ENCODE assay signal across 8 mouse cellular contexts in the genomic region with DNA sequence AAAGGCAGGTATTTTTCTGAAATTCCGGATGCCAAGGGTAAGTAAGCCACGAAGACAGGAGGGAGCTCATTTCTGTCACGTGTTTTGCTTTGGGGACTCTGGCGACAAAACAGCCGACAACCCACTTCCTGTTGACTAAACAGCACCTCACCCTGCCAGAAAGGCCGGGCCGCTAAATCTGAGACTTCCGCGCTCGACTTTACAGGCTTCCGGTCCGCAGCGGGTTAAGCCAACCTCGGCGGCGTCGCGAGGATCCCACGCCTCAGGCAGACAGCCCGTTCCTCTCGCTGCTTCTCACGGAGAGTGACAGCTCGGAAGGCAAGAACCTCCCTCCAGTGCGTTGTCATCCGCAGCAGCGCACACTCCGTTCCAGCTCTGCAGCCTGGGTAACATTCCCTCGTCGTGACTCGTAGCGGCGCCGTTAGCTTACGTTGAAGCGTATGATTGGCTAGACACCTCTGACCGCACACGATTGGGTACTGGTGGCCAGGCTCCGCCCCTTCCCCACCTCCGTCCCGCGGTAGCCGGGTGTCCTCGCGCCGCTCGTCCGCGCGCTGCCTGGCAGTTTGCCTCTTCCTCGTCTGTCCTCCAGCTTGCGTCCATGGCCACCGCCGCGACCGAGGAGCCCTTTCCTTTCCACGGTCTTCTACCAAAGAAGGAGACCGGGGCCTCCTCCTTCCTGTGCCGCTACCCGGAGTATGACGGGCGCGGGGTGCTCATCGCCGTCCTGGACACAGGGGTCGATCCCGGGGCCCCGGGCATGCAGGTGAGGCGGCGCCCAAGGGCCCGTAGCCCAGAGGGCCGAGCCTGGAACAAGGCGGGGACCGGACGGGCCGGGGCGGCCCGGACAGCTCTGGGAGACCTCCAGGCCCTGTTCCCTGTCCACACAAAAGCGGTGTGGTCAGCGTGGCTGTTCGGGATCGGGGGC. TPM values are rescaled to one million over a fixed set of nuclear protein-coding genes. Genes with fewer than 3 reads are reported as not detected.
DNase-seq lines count a peak whose midpoint lies in the region; ATAC-seq lines count a peak whose summit lies in the region.

A gene (plus strand): TSS at position 160 of the 928 bp plus-strand sequence.

- under 1% methylated on average over 80 of the region's 81 CpGs for WGBS in hindbrain, embryonic 15.5 days

- no peaks in the 10 kb centered on the region for H3K36me3 ChIP-seq in hindbrain, embryonic 15.5 days

- peak; percentile 95 for DNase-seq in T-cell, adult 2 months (ENCODE audit: low spot score)
- DNase-seq in cerebellum, postnatal 36 days, result peak; percentile 97
- DNase-seq in frontal cortex, postnatal 36 days (ENCODE audit: low spot score in 2 of 2), result peak; percentile 98 to 99
- DNase-seq in left cerebral cortex, adult 11 months (ENCODE audit: low spot score), result peak; percentile 97
- peak; percentile 96 to 98 for DNase-seq in lung, postnatal 4 days
- DNase-seq in retina, postnatal 7 days (ENCODE audit: low read depth, low spot score), result peak; percentile 95
- DNase-seq in urinary bladder, adult 2 months (ENCODE audit: low spot score), result peak; percentile 89

- H3K4me3 ChIP-seq in hindbrain, embryonic 15.5 days, result peak within 1 kb of the TSS; percentile 92

- H3K9ac ChIP-seq in hindbrain, embryonic 15.5 days, result peak within 1 kb of the TSS; percentile 96

- peak within 1 kb of the TSS; percentile 92 for H3K27ac ChIP-seq in hindbrain, embryonic 15.5 days (replicated peaks)

- no peaks in the 10 kb centered on the region for H3K9me3 ChIP-seq in hindbrain, embryonic 15.5 days

- no peaks in the 10 kb centered on the region for H3K27me3 ChIP-seq in hindbrain, embryonic 15.5 days

- peaks cover 21% of the 10 kb centered on the region for H3K4me1 ChIP-seq in hindbrain, embryonic 15.5 days (replicated peaks)

- peak within 1 kb of the TSS; percentile 72 for H3K4me2 ChIP-seq in hindbrain, embryonic 15.5 days

- peak; percentile 100 for ATAC-seq in hindbrain, embryonic 15.5 days (ENCODE audit: low FRiP score, low read depth)

RNA-seq across cellular contexts. Expression of the gene that starts here (rescaled TPM):
- 51.6 and 54.7 TPM in 2 replicates for polyA plus RNA-seq in hindbrain, embryonic 15.5 days (2015; fragmentation: Nextera tagmentation; extraction: Ambion mirVana)
- polyA plus RNA-seq in urinary bladder, adult 2 months (2012; rRNA removed), result 22.8 and 22.9 TPM in 2 replicates

Comparison
In these comparisons a context has a peak if more than half of its experiments do, and no peak if none do; other contexts are left out.
1. Peak in every context shown above with its lines: DNase-seq, ATAC-seq, H3K4me3 ChIP-seq and H3K27ac ChIP-seq.